Mouse (Mus musculus) liver, embryonic 14.5 days (tissue): ENCODE results near the gene Oxsm. TPM values are rescaled to one million over a fixed set of nuclear protein-coding genes. Genes with fewer than 3 reads are reported as not detected.

Experiments used
- ATAC-seq: fragments of 200-750 bp; cut with Nextera tagmentation; 2 replicates; pipeline ENCODE4 v1.8.0; 2017; ENCODE audit warnings: moderate number of reproducible peaks, mild to moderate bottlenecking, moderate library complexity; ENCODE audit not compliant: insufficient read depth
- DNase-seq, 3 experiments: peaks; one replicate each; pipeline ENCODE4 v3.0.0-alpha.2; 2012 to 2013; ENCODE audit warnings: low read depth in 3 of 3, low spot score in 3 of 3
- H3K27ac ChIP-seq: fragments of 300-500 bp; sonication (generic); 2 replicates; pipeline ENCODE4 v1.5.1; 2014; ENCODE audit warnings: moderate library complexity, mild to moderate bottlenecking, control low read depth, inconsistent platforms
- H3K27me3 ChIP-seq: fragments of 300-500 bp; sonication (generic); 2 replicates; pipeline ENCODE4 v1.6.1; 2014; ENCODE audit warnings: mild to moderate bottlenecking, low read length, moderate library complexity; ENCODE audit not compliant: control insufficient read depth, insufficient read depth
- H3K36me3 ChIP-seq: fragments of 300-500 bp; sonication (generic); replicated peaks from 2 replicates; pipeline ENCODE4 v1.6.1; 2014; ENCODE audit warnings: low read depth; ENCODE audit not compliant: control insufficient read depth, insufficient read depth
- H3K4me1 ChIP-seq, 2 experiments: fragments of 200-500 bp in 1 of 2; fragments of 300-500 bp in 1 of 2; sonication (generic) in 1 of 2; replicated peaks; 2 replicates each; pipeline ENCODE4 v1.6.1; 2012 to 2014; ENCODE audit warnings: antibody characterized with exemption in 1 of 2, inconsistent platforms in 1 of 2, low read length in 1 of 2; ENCODE audit not compliant: control insufficient read depth in 2 of 2, insufficient read depth in 2 of 2
- H3K4me2 ChIP-seq: fragments of 300-500 bp; sonication (generic); 2 replicates; pipeline ENCODE4 v1.6.1; 2014; ENCODE audit warnings: low read depth, mild to moderate bottlenecking, control low read depth, moderate library complexity
- H3K4me3 ChIP-seq, 2 experiments: fragments of 200-500 bp in 1 of 2; fragments of 300-500 bp in 1 of 2; sonication (generic) in 1 of 2; 2 replicates each; pipeline ENCODE4 v1.5.1; 2012 to 2014; ENCODE audit warnings: low read depth in 2 of 2, low read length in 2 of 2, mild to moderate bottlenecking in 2 of 2, control low read depth in 1 of 2, inconsistent platforms in 1 of 2, moderate library complexity in 1 of 2; ENCODE audit not compliant: insufficient read depth in 1 of 2
- H3K9ac ChIP-seq: fragments of 300-500 bp; sonication (generic); replicated peaks from 2 replicates; pipeline ENCODE4 v1.6.1; 2014; ENCODE audit warnings: mild to moderate bottlenecking, control low read depth, moderate library complexity
- H3K9me3 ChIP-seq: fragments of 300-500 bp; sonication (generic); 2 replicates; pipeline ENCODE4 v1.6.1; 2016; ENCODE audit warnings: low read length, mixed read lengths; ENCODE audit not compliant: control insufficient read depth
- CTCF ChIP-seq: IDR thresholded peaks from 2 replicates; pipeline ENCODE4 v1.5.1; 2016; ENCODE audit warnings: antibody characterized with exemption, low read depth, control low read depth
- EP300 ChIP-seq: IDR thresholded peaks from 2 replicates; pipeline ENCODE4 v1.6.1; 2016; ENCODE audit warnings: antibody characterized with exemption, low read depth
- WGBS: fragments of 180-500 bp; shearing (Covaris S2); extraction: QIAGEN DNeasy Blood & Tissue Kit; methylation state at CpG from one replicate; pipeline ENCODE4 v1.1.7; 2014; ENCODE audit not compliant: insufficient replicate concordance; 5-methylcytosine and 5-hydroxymethylcytosine counted together
- polyA plus RNA-seq, 2 experiments: library from polyadenylated mRNA; depleted of rRNA in 1 of 2; stranded (reverse) in 1 of 2; unstranded in 1 of 2; fragments of >200 nt; fragmentation: Nextera tagmentation in 1 of 2; extraction: Ambion mirVana in 1 of 2; gene quantifications; 2 replicates each; pipeline versions ENCODE4 v1.2.1 to v1.2.3; 2012 to 2014

The Oxsm gene
- polyA plus RNA-seq, 2 experiments: 1.7 to 3.4 TPM

- H3K36me3 ChIP-seq: no peaks in the 10 kb centered on the region
- H3K4me2 ChIP-seq: no peak overlapping the region
- no peak overlapping the region for H3K27ac ChIP-seq
- no peak for TF ChIP-seq CTCF
- TF ChIP-seq EP300: no peak
- no peaks in the 10 kb centered on the region for H3K27me3 ChIP-seq
- WGBS: 41% methylated on average over 8 of the region's 8 CpGs
- H3K9ac ChIP-seq: no peak overlapping the region
- no peaks in the 10 kb centered on the region for H3K9me3 ChIP-seq
- DNase-seq: no peak
- no peak overlapping the region for H3K4me3 ChIP-seq
- no peak for ATAC-seq
- no peaks in the 10 kb centered on the region for H3K4me1 ChIP-seq
These were observed 48.5 kb downstream of the Oxsm start for GRCm38 (mm10) chr14:16200969-16201638.

- ATAC-seq (no peak), DNase-seq (no peak)
- Histone ChIP-seq H3K4me1 (no peaks in the 10 kb centered on the region), H3K4me3 (no peak overlapping the region), H3K36me3 (no peaks in the 10 kb centered on the region), H3K4me2 (no peak overlapping the region), H3K9ac (no peak overlapping the region), H3K9me3 (no peaks in the 10 kb centered on the region), H3K27me3 (no peaks in the 10 kb centered on the region), H3K27ac (no peak overlapping the region)
- WGBS: 44% methylated on average over 6 of the region's 6 CpGs
- TF ChIP-seq EP300 (no peak), CTCF (no peak)
These were observed 49.2 kb downstream of the Oxsm start for GRCm38 (mm10) chr14:16200220-16200912.

GRCm38 (mm10) chr14:16196518-16196917 lies 53.1 kb downstream of the Oxsm start:
- H3K9ac ChIP-seq: no peak overlapping the region
- ATAC-seq (no peak), DNase-seq (no peak)
- H3K27ac ChIP-seq: no peak overlapping the region
- no peak for TF ChIP-seq CTCF
- no peak for TF ChIP-seq EP300
- H3K9me3 ChIP-seq: no peaks in the 10 kb centered on the region
- no peaks in the 10 kb centered on the region for H3K4me1 ChIP-seq
- no peaks in the 10 kb centered on the region for H3K27me3 ChIP-seq
- H3K4me2 ChIP-seq: no peak overlapping the region
- WGBS: 46% methylated on average over 4 of the region's 4 CpGs
- no peaks in the 10 kb centered on the region for H3K36me3 ChIP-seq
- H3K4me3 ChIP-seq: no peak overlapping the region

GRCm38 (mm10) chr14:16195486-16195885 lies 54.1 kb downstream of the Oxsm start:
- DNase-seq: no peak
- Histone ChIP-seq H3K4me1 (no peaks in the 10 kb centered on the region), H3K36me3 (no peaks in the 10 kb centered on the region), H3K27me3 (no peaks in the 10 kb centered on the region), H3K27ac (no peak overlapping the region), H3K4me2 (no peak overlapping the region), H3K9ac (no peak overlapping the region), H3K4me3 (no peak overlapping the region), H3K9me3 (no peaks in the 10 kb centered on the region)
- no peak for TF ChIP-seq CTCF
- TF ChIP-seq EP300: no peak
- WGBS: 27% methylated on average over 1 of the region's 1 CpGs
- no peak for ATAC-seq

- no peaks in the 10 kb centered on the region for H3K9me3 ChIP-seq
- no peak overlapping the region for H3K9ac ChIP-seq
- no peak overlapping the region for H3K4me3 ChIP-seq
- no peak overlapping the region for H3K27ac ChIP-seq
- TF ChIP-seq CTCF: no peak
- no peak for TF ChIP-seq EP300
- no peaks in the 10 kb centered on the region for H3K27me3 ChIP-seq
- no peak overlapping the region for H3K4me2 ChIP-seq
- no peaks in the 10 kb centered on the region for H3K4me1 ChIP-seq
- no peak for ATAC-seq
- WGBS: 62% methylated on average over 1 of the region's 1 CpGs
- H3K36me3 ChIP-seq: no peaks in the 10 kb centered on the region
- no peak for DNase-seq
These were observed 55.5 kb downstream of the Oxsm start for GRCm38 (mm10) chr14:16194125-16194524.
